Mouse (Mus musculus): ENCODE results near the gene Zfp36l2. TPM values are rescaled to one million over a fixed set of nuclear protein-coding genes. Genes with fewer than 3 reads are reported as not detected.

The Zfp36l2 gene
- polyA plus RNA-seq, 1 experiment: 45.9 TPM

- no peak for TF ChIP-seq MYOG (IDR thresholded peaks at IDR 0.05; ENCODE audit: control insufficient read depth in 1 of 3, insufficient read depth in 1 of 3, insufficient read length in 2 of 3, low read depth in 2 of 3)
- TF ChIP-seq TCF12 (IDR thresholded peaks at IDR 0.05; ENCODE audit: insufficient read depth, poor library complexity, severe bottlenecking): no peak
- no peak for TF ChIP-seq POLR2A (IDR thresholded peaks at IDR 0.05; ENCODE audit: insufficient read length, low read depth)
- TF ChIP-seq POLR2AphosphoS2 (IDR thresholded peaks at IDR 0.05; ENCODE audit: insufficient read length, low read depth): no peak
- no peak for TF ChIP-seq MAX (IDR thresholded peaks at IDR 0.05; ENCODE audit: low read depth)
- no peak for TF ChIP-seq SRF (IDR thresholded peaks at IDR 0.05; ENCODE audit: control insufficient read depth, insufficient read length, low read depth)
- no peak for TF ChIP-seq TCF3 (IDR thresholded peaks at IDR 0.05; ENCODE audit: insufficient read length, low read depth)
- TF ChIP-seq REST (IDR thresholded peaks at IDR 0.05; ENCODE audit: insufficient read depth, insufficient read length): no peak
- TF ChIP-seq E2F4 (IDR thresholded peaks at IDR 0.05; ENCODE audit: insufficient read depth): no peak
- TF ChIP-seq USF1 (IDR thresholded peaks at IDR 0.05; ENCODE audit: low read depth): no peak
- TF ChIP-seq MYOD1 (IDR thresholded peaks at IDR 0.05; ENCODE audit: control insufficient read depth in 1 of 3, insufficient read length in 2 of 3, low read depth in 2 of 3): no peak
- no peak for TF ChIP-seq CEBPB (IDR thresholded peaks at IDR 0.05; ENCODE audit: insufficient read depth, poor library complexity, severe bottlenecking)
- Histone ChIP-seq H3K79me2 (ENCODE audit: control insufficient read depth, insufficient read depth) (no peaks in the 10 kb centered on the region), H3K4me3 (no peak overlapping the region), H3ac (ENCODE audit: control insufficient read depth, insufficient read length) (no peak overlapping the region), H3K4me2 (ENCODE audit: low read depth) (no peak overlapping the region), H3K36me3 (ENCODE audit: control insufficient read depth, insufficient read depth) (no peaks in the 10 kb centered on the region), H3K27me3 (ENCODE audit: control insufficient read depth, insufficient read depth, insufficient read length) (no peaks in the 10 kb centered on the region)
Observed at GRCm38 (mm10) chr17:84197912-84198344, 10.2 kb upstream of the Zfp36l2 start.

- no peak for TF ChIP-seq POLR2A (IDR thresholded peaks at IDR 0.05; ENCODE audit: insufficient read length, low read depth)
- TF ChIP-seq REST (IDR thresholded peaks at IDR 0.05; ENCODE audit: insufficient read depth, insufficient read length): no peak
- TF ChIP-seq MAX (IDR thresholded peaks at IDR 0.05; ENCODE audit: low read depth): no peak
- no peak for TF ChIP-seq SRF (IDR thresholded peaks at IDR 0.05; ENCODE audit: control insufficient read depth, insufficient read length, low read depth)
- TF ChIP-seq MYOD1 (IDR thresholded peaks at IDR 0.05; ENCODE audit: control insufficient read depth in 1 of 3, insufficient read length in 2 of 3, low read depth in 2 of 3): no peak
- TF ChIP-seq USF1 (IDR thresholded peaks at IDR 0.05; ENCODE audit: low read depth): no peak
- no peak for TF ChIP-seq TCF12 (IDR thresholded peaks at IDR 0.05; ENCODE audit: insufficient read depth, poor library complexity, severe bottlenecking)
- TF ChIP-seq POLR2AphosphoS2 (IDR thresholded peaks at IDR 0.05; ENCODE audit: insufficient read length, low read depth): no peak
- no peak for TF ChIP-seq E2F4 (IDR thresholded peaks at IDR 0.05; ENCODE audit: insufficient read depth)
- Histone ChIP-seq H3K4me3 (no peak overlapping the region), H3K79me2 (ENCODE audit: control insufficient read depth, insufficient read depth) (no peaks in the 10 kb centered on the region), H3K27me3 (ENCODE audit: control insufficient read depth, insufficient read depth, insufficient read length) (no peaks in the 10 kb centered on the region), H3K36me3 (ENCODE audit: control insufficient read depth, insufficient read depth) (peaks cover 6% of the 10 kb centered on the region), H3ac (ENCODE audit: control insufficient read depth, insufficient read length) (no peak overlapping the region), H3K4me2 (ENCODE audit: low read depth) (no peak overlapping the region)
Observed at GRCm38 (mm10) chr17:84196329-84196728, 8.6 kb upstream of the Zfp36l2 start.

- no peak overlapping the region for H3ac ChIP-seq (ENCODE audit: control insufficient read depth, insufficient read length)
- TF ChIP-seq REST (IDR thresholded peaks at IDR 0.05; ENCODE audit: insufficient read depth, insufficient read length) (no peak), MYOD1 (IDR thresholded peaks at IDR 0.05; ENCODE audit: control insufficient read depth in 1 of 3, insufficient read length in 2 of 3, low read depth in 2 of 3) (no peak), CEBPB (IDR thresholded peaks at IDR 0.05; ENCODE audit: insufficient read depth, poor library complexity, severe bottlenecking) (no peak), MYOG (IDR thresholded peaks at IDR 0.05; ENCODE audit: control insufficient read depth in 1 of 3, insufficient read depth in 1 of 3, insufficient read length in 2 of 3, low read depth in 2 of 3) (no peak), USF1 (IDR thresholded peaks at IDR 0.05; ENCODE audit: low read depth) (no peak), POLR2AphosphoS2 (IDR thresholded peaks at IDR 0.05; ENCODE audit: insufficient read length, low read depth) (no peak), MAX (IDR thresholded peaks at IDR 0.05; ENCODE audit: low read depth) (no peak), TCF3 (IDR thresholded peaks at IDR 0.05; ENCODE audit: insufficient read length, low read depth) (no peak), SRF (IDR thresholded peaks at IDR 0.05; ENCODE audit: control insufficient read depth, insufficient read length, low read depth) (no peak), TCF12 (IDR thresholded peaks at IDR 0.05; ENCODE audit: insufficient read depth, poor library complexity, severe bottlenecking) (no peak), POLR2A (IDR thresholded peaks at IDR 0.05; ENCODE audit: insufficient read length, low read depth) (no peak), E2F4 (IDR thresholded peaks at IDR 0.05; ENCODE audit: insufficient read depth) (no peak)
Observed at GRCm38 (mm10) chr17:84195835-84196234, 8.1 kb upstream of the Zfp36l2 start.

GRCm38 (mm10) chr17:84195003-84195395 lies 7.3 kb upstream of the Zfp36l2 start:
- Histone ChIP-seq H3ac (ENCODE audit: control insufficient read depth, insufficient read length) (no peak overlapping the region), H3K4me2 (ENCODE audit: low read depth) (no peak overlapping the region), H3K79me2 (ENCODE audit: control insufficient read depth, insufficient read depth) (no peaks in the 10 kb centered on the region), H3K27me3 (ENCODE audit: control insufficient read depth, insufficient read depth, insufficient read length) (no peaks in the 10 kb centered on the region), H3K36me3 (ENCODE audit: control insufficient read depth, insufficient read depth) (peaks cover 10% of the 10 kb centered on the region), H3K4me3 (no peak overlapping the region)
- TF ChIP-seq POLR2AphosphoS2 (IDR thresholded peaks at IDR 0.05; ENCODE audit: insufficient read length, low read depth): no peak
- TF ChIP-seq POLR2A (IDR thresholded peaks at IDR 0.05; ENCODE audit: insufficient read length, low read depth): no peak
- no peak for TF ChIP-seq CEBPB (IDR thresholded peaks at IDR 0.05; ENCODE audit: insufficient read depth, poor library complexity, severe bottlenecking)
- no peak for TF ChIP-seq MYOD1 (IDR thresholded peaks at IDR 0.05; ENCODE audit: control insufficient read depth in 1 of 3, insufficient read length in 2 of 3, low read depth in 2 of 3)
- TF ChIP-seq TCF3 (IDR thresholded peaks at IDR 0.05; ENCODE audit: insufficient read length, low read depth): no peak
- TF ChIP-seq REST (IDR thresholded peaks at IDR 0.05; ENCODE audit: insufficient read depth, insufficient read length): no peak
- TF ChIP-seq SRF (IDR thresholded peaks at IDR 0.05; ENCODE audit: control insufficient read depth, insufficient read length, low read depth): no peak
- TF ChIP-seq E2F4 (IDR thresholded peaks at IDR 0.05; ENCODE audit: insufficient read depth): no peak
- no peak for TF ChIP-seq MYOG (IDR thresholded peaks at IDR 0.05; ENCODE audit: control insufficient read depth in 1 of 3, insufficient read depth in 1 of 3, insufficient read length in 2 of 3, low read depth in 2 of 3)
- no peak for TF ChIP-seq MAX (IDR thresholded peaks at IDR 0.05; ENCODE audit: low read depth)
- no peak for TF ChIP-seq TCF12 (IDR thresholded peaks at IDR 0.05; ENCODE audit: insufficient read depth, poor library complexity, severe bottlenecking)
- TF ChIP-seq USF1 (IDR thresholded peaks at IDR 0.05; ENCODE audit: low read depth): no peak

More at GRCm38 (mm10) chr17:84195835-84196234, 8.1 kb upstream of the Zfp36l2 start:
- Histone ChIP-seq H3K36me3 (ENCODE audit: control insufficient read depth, insufficient read depth) (peaks cover 10% of the 10 kb centered on the region), H3K79me2 (ENCODE audit: control insufficient read depth, insufficient read depth) (no peaks in the 10 kb centered on the region), H3K4me2 (ENCODE audit: low read depth) (no peak overlapping the region), H3K4me3 (no peak overlapping the region), H3K27me3 (ENCODE audit: control insufficient read depth, insufficient read depth, insufficient read length) (no peaks in the 10 kb centered on the region)

All from myocyte (in vitro differentiated cells).